Mouse (Mus musculus): ENCODE measurements around the gene Hhat. TPM values are rescaled to one million over a fixed set of nuclear protein-coding genes. Genes with fewer than 3 reads are reported as not detected.

The Hhat gene
- polyA plus RNA-seq, 1 experiment, result 3.4 TPM

GRCm38 (mm10) chr1:192786194-192786593 is 15.2 kb upstream of the Hhat start:
- no peak overlapping the region for H3K4me3 ChIP-seq (ENCODE audit: extremely low read depth, insufficient read depth, insufficient read length)
- no peaks in the 10 kb centered on the region for H3K27me3 ChIP-seq (ENCODE audit: control insufficient read depth, insufficient read depth, low read length)
- no peaks in the 10 kb centered on the region for H3K36me3 ChIP-seq (ENCODE audit: control insufficient read depth, insufficient read depth, low read length)
- H3K4me1 ChIP-seq (ENCODE audit: control insufficient read depth, insufficient read depth, insufficient read length), result no peaks in the 10 kb centered on the region
- DNase-seq (ENCODE audit: low read depth in 1 of 2, low spot score in 2 of 2), result no peak
- no peak overlapping the region for H3K27ac ChIP-seq (ENCODE audit: insufficient read depth, low read length)
- 84% methylated on average over 1 of the region's 1 CpGs for WGBS
- TF ChIP-seq CTCF (IDR thresholded peaks at IDR 0.05; ENCODE audit: extremely low read depth, insufficient read depth, insufficient read length, insufficient replicate concordance), result no peak
- no peak for TF ChIP-seq POLR2A (IDR thresholded peaks at IDR 0.05; ENCODE audit: low read depth, low read length)

- Histone ChIP-seq H3K27me3 (ENCODE audit: control insufficient read depth, insufficient read depth, low read length) (no peaks in the 10 kb centered on the region), H3K36me3 (ENCODE audit: control insufficient read depth, insufficient read depth, low read length) (no peaks in the 10 kb centered on the region), H3K27ac (ENCODE audit: insufficient read depth, low read length) (no peak overlapping the region), H3K4me3 (ENCODE audit: extremely low read depth, insufficient read depth, insufficient read length) (no peak overlapping the region), H3K4me1 (ENCODE audit: control insufficient read depth, insufficient read depth, insufficient read length) (no peaks in the 10 kb centered on the region)
- WGBS, result 85% methylated on average over 17 of the region's 17 CpGs
- TF ChIP-seq POLR2A (IDR thresholded peaks at IDR 0.05; ENCODE audit: low read depth, low read length) (no peak), CTCF (IDR thresholded peaks at IDR 0.05; ENCODE audit: extremely low read depth, insufficient read depth, insufficient read length, insufficient replicate concordance) (no peak)
- DNase-seq (ENCODE audit: low read depth in 1 of 2, low spot score in 2 of 2), result no peak
These were observed 14.3 kb upstream of the Hhat start for GRCm38 (mm10) chr1:192785046-192785961.

- no peak for DNase-seq (ENCODE audit: low read depth in 1 of 2, low spot score in 2 of 2)
- no peaks in the 10 kb centered on the region for H3K27me3 ChIP-seq (ENCODE audit: control insufficient read depth, insufficient read depth, low read length)
- 41% methylated on average over 4 of the region's 4 CpGs for WGBS
- H3K4me3 ChIP-seq (ENCODE audit: extremely low read depth, insufficient read depth, insufficient read length), result no peak overlapping the region
- TF ChIP-seq CTCF (IDR thresholded peaks at IDR 0.05; ENCODE audit: extremely low read depth, insufficient read depth, insufficient read length, insufficient replicate concordance) (peak; percentile 27; the same call in 1 of the 2 replicates), POLR2A (IDR thresholded peaks at IDR 0.05; ENCODE audit: low read depth, low read length) (no peak)
- no peaks in the 10 kb centered on the region for H3K36me3 ChIP-seq (ENCODE audit: control insufficient read depth, insufficient read depth, low read length)
- H3K4me1 ChIP-seq (ENCODE audit: control insufficient read depth, insufficient read depth, insufficient read length), result no peaks in the 10 kb centered on the region
- H3K27ac ChIP-seq (ENCODE audit: insufficient read depth, low read length), result no peak overlapping the region
These were observed 13.4 kb upstream of the Hhat start for GRCm38 (mm10) chr1:192784374-192784773.

GRCm38 (mm10) chr1:192781256-192781655 is 10.2 kb upstream of the Hhat start:
- no peak for TF ChIP-seq CTCF (IDR thresholded peaks at IDR 0.05; ENCODE audit: extremely low read depth, insufficient read depth, insufficient read length, insufficient replicate concordance)
- no peak for TF ChIP-seq POLR2A (IDR thresholded peaks at IDR 0.05; ENCODE audit: low read depth, low read length)
- Histone ChIP-seq H3K4me3 (ENCODE audit: extremely low read depth, insufficient read depth, insufficient read length) (no peak overlapping the region), H3K27ac (ENCODE audit: insufficient read depth, low read length) (no peak overlapping the region), H3K4me1 (ENCODE audit: control insufficient read depth, insufficient read depth, insufficient read length) (0 out of 2 replicates have a peak, but pooled peaks cover 2% of the 10 kb centered on the region), H3K36me3 (ENCODE audit: control insufficient read depth, insufficient read depth, low read length) (no peaks in the 10 kb centered on the region), H3K27me3 (ENCODE audit: control insufficient read depth, insufficient read depth, low read length) (no peaks in the 10 kb centered on the region)
- DNase-seq (ENCODE audit: low read depth in 1 of 2, low spot score in 2 of 2), result no peak

- Histone ChIP-seq H3K4me3 (ENCODE audit: extremely low read depth, insufficient read depth, insufficient read length) (no peak overlapping the region), H3K36me3 (ENCODE audit: control insufficient read depth, insufficient read depth, low read length) (no peaks in the 10 kb centered on the region), H3K27ac (ENCODE audit: insufficient read depth, low read length) (no peak overlapping the region), H3K4me1 (ENCODE audit: control insufficient read depth, insufficient read depth, insufficient read length) (0 out of 2 replicates have a peak, but pooled peaks cover 2% of the 10 kb centered on the region), H3K27me3 (ENCODE audit: control insufficient read depth, insufficient read depth, low read length) (no peaks in the 10 kb centered on the region)
- no peak for DNase-seq (ENCODE audit: low read depth in 1 of 2, low spot score in 2 of 2)
- 31% methylated on average over 6 of the region's 6 CpGs for WGBS
- TF ChIP-seq CTCF (IDR thresholded peaks at IDR 0.05; ENCODE audit: extremely low read depth, insufficient read depth, insufficient read length, insufficient replicate concordance), result no peak
- no peak for TF ChIP-seq POLR2A (IDR thresholded peaks at IDR 0.05; ENCODE audit: low read depth, low read length)
These were observed 8.0 kb upstream of the Hhat start for GRCm38 (mm10) chr1:192778869-192779514.

- Histone ChIP-seq H3K4me3 (ENCODE audit: extremely low read depth, insufficient read depth, insufficient read length) (no peak overlapping the region), H3K4me1 (ENCODE audit: control insufficient read depth, insufficient read depth, insufficient read length) (0 out of 2 replicates have a peak, but pooled peaks cover 2% of the 10 kb centered on the region), H3K27me3 (ENCODE audit: control insufficient read depth, insufficient read depth, low read length) (no peaks in the 10 kb centered on the region), H3K36me3 (ENCODE audit: control insufficient read depth, insufficient read depth, low read length) (no peaks in the 10 kb centered on the region), H3K27ac (ENCODE audit: insufficient read depth, low read length) (no peak overlapping the region)
- WGBS, result 75% methylated on average over 4 of the region's 4 CpGs
- no peak for TF ChIP-seq CTCF (IDR thresholded peaks at IDR 0.05; ENCODE audit: extremely low read depth, insufficient read depth, insufficient read length, insufficient replicate concordance)
- TF ChIP-seq POLR2A (IDR thresholded peaks at IDR 0.05; ENCODE audit: low read depth, low read length), result no peak
- no peak for DNase-seq (ENCODE audit: low read depth in 1 of 2, low spot score in 2 of 2)
These were observed 7.2 kb upstream of the Hhat start for GRCm38 (mm10) chr1:192778206-192778605.

Measured in spleen, adult 2 months (tissue).